Mouse (Mus musculus) kidney, postnatal 10 days (tissue): Measurements from ENCODE around the gene Ccser1.
"Not testable (repeated sequence)": the region's sequence is repeated elsewhere in the genome, so short reads cannot be mapped to it uniquely, and the experiment has no call there.

Experiments
- DNase-seq: peaks from one replicate; pipeline ENCODE4 v3.0.0; 2021; ENCODE audit warnings: mixed read lengths

Gene Ccser1

GRCm38 (mm10) chr6:61230058-61230718, 50.1 kb downstream of the Ccser1 start:
- no peak for DNase-seq

GRCm38 (mm10) chr6:61233060-61233459, 52.9 kb downstream of the Ccser1 start:
- DNase-seq, result no peak

- no peak for DNase-seq
Measured at GRCm38 (mm10) chr6:61233548-61234187, 53.5 kb downstream of the Ccser1 start.

GRCm38 (mm10) chr6:61240618-61241017, 60.5 kb downstream of the Ccser1 start:
- DNase-seq, result no peak

GRCm38 (mm10) chr6:61242556-61242955, 62.4 kb downstream of the Ccser1 start:
- no peak for DNase-seq

- no peak for DNase-seq
Measured at GRCm38 (mm10) chr6:61246523-61246922, 66.4 kb downstream of the Ccser1 start.

- DNase-seq, result no peak
Measured at GRCm38 (mm10) chr6:61247842-61248472, 67.8 kb downstream of the Ccser1 start.

- no peak for DNase-seq
Measured at GRCm38 (mm10) chr6:61248700-61249099, 68.6 kb downstream of the Ccser1 start.

GRCm38 (mm10) chr6:61251232-61251631, 71.1 kb downstream of the Ccser1 start:
- DNase-seq, result no peak

- DNase-seq, result no peak
Measured at GRCm38 (mm10) chr6:61252912-61253311, 72.8 kb downstream of the Ccser1 start.

GRCm38 (mm10) chr6:61255874-61256273, 75.8 kb downstream of the Ccser1 start:
- not testable (repeated sequence) for DNase-seq

- DNase-seq, result no peak
Measured at GRCm38 (mm10) chr6:61258847-61259634, 78.9 kb downstream of the Ccser1 start.

- no peak for DNase-seq
Measured at GRCm38 (mm10) chr6:61261381-61261780, 81.3 kb downstream of the Ccser1 start.

GRCm38 (mm10) chr6:61262448-61262847, 82.3 kb downstream of the Ccser1 start:
- DNase-seq, result peak; percentile 17

- no peak for DNase-seq
Measured at GRCm38 (mm10) chr6:61263291-61263690, 83.2 kb downstream of the Ccser1 start.

- DNase-seq, result no peak
Measured at GRCm38 (mm10) chr6:61271033-61271432, 90.9 kb downstream of the Ccser1 start.

GRCm38 (mm10) chr6:61273430-61273829, 93.3 kb downstream of the Ccser1 start:
- DNase-seq, result no peak

- no peak for DNase-seq
Measured at GRCm38 (mm10) chr6:61279506-61279905, 99.4 kb downstream of the Ccser1 start.

- no peak for DNase-seq
Measured at GRCm38 (mm10) chr6:61292927-61293326, 112.8 kb downstream of the Ccser1 start.

- peak; percentile 27 for DNase-seq
Measured at GRCm38 (mm10) chr6:61295535-61295934, 115.4 kb downstream of the Ccser1 start.

- no peak for DNase-seq
Measured at GRCm38 (mm10) chr6:61296188-61297037, 116.3 kb downstream of the Ccser1 start.

GRCm38 (mm10) chr6:61300441-61300840, 120.3 kb downstream of the Ccser1 start:
- DNase-seq, result no peak
